Mouse (Mus musculus) G1E (cell line): ENCODE data around the gene Tma7.

Experiments used
- CTCF ChIP-seq: IDR thresholded peaks from 2 replicates; pipeline ENCODE4 v1.5.1; 2012; ENCODE audit warnings: low read depth, low read length, inconsistent platforms, mixed read lengths
- GATA1 ChIP-seq: IDR thresholded peaks from 2 replicates; pipeline ENCODE4 v1.6.1; 2012; ENCODE audit warnings: borderline replicate concordance, low read length, inconsistent platforms, mixed read lengths
- GATA2 ChIP-seq: IDR thresholded peaks from 2 replicates; pipeline ENCODE4 v1.6.1; 2012; ENCODE audit warnings: low read depth, low read length, inconsistent platforms, borderline replicate concordance

GRCm38 (mm10) chr9:109130076-109130475, 47.7 kb upstream of the Tma7 start:
- no peak for TF ChIP-seq CTCF
- no peak for TF ChIP-seq GATA2
- TF ChIP-seq GATA1 = no peak
